Mouse (Mus musculus) heart, embryonic 11.5 days (tissue): ENCODE measurements at regions not wholly inside any gene's neighbourhood (a gene's known extent, or its start where the extent isn't known, plus 50 kb on each side); places are given as distances from the start of the nearest gene placed in this dataset.

ENCODE experiments used
- ATAC-seq: fragments of 200-750 bp; cut with Nextera tagmentation; replicated peaks from 2 replicates; pipeline ENCODE4 v1.8.0; 2017; ENCODE audit warnings: moderate library complexity; ENCODE audit not compliant: insufficient number of reproducible peaks, low FRiP score, low TSS enrichment
- H3K27ac ChIP-seq: fragments of 300-500 bp; sonication (generic); 2 replicates; pipeline ENCODE4 v1.5.1; 2014; ENCODE audit warnings: mild to moderate bottlenecking, low read depth, low read length
- H3K27me3 ChIP-seq: fragments of 300-500 bp; sonication (generic); 2 replicates; pipeline ENCODE4 v1.6.1; 2014; ENCODE audit warnings: mild to moderate bottlenecking, low read length, mixed read lengths; ENCODE audit not compliant: control insufficient read depth, insufficient read depth
- H3K36me3 ChIP-seq: fragments of 300-500 bp; sonication (generic); 2 replicates; pipeline ENCODE4 v1.6.1; 2014; ENCODE audit warnings: mild to moderate bottlenecking, low read length, moderate library complexity, mixed read lengths; ENCODE audit not compliant: control insufficient read depth, insufficient read depth
- H3K4me1 ChIP-seq: fragments of 300-500 bp; sonication (generic); 2 replicates; pipeline ENCODE4 v1.6.1; 2014; ENCODE audit warnings: low read length; ENCODE audit not compliant: control insufficient read depth, insufficient read depth
- H3K4me2 ChIP-seq: fragments of 300-500 bp; sonication (generic); 2 replicates; pipeline ENCODE4 v1.6.1; 2014; ENCODE audit warnings: mild to moderate bottlenecking, moderate library complexity
- H3K4me3 ChIP-seq: fragments of 300-500 bp; sonication (generic); 2 replicates; pipeline ENCODE4 v1.5.1; 2014; ENCODE audit warnings: low read depth, low read length
- H3K9ac ChIP-seq: fragments of 300-500 bp; sonication (generic); 2 replicates; pipeline ENCODE4 v1.6.1; 2014; ENCODE audit warnings: mild to moderate bottlenecking, low read depth, low read length, moderate library complexity
- H3K9me3 ChIP-seq: fragments of 300-500 bp; sonication (generic); replicated peaks from 2 replicates; pipeline ENCODE4 v1.6.1; 2016; ENCODE audit warnings: low read length; ENCODE audit not compliant: control insufficient read depth
- WGBS: fragments of 180-500 bp; shearing (Covaris S2); extraction: QIAGEN DNeasy Blood & Tissue Kit; methylation state at CpG from one replicate; pipeline ENCODE4 v1.1.7; 2014; ENCODE audit not compliant: insufficient replicate concordance; 5-methylcytosine and 5-hydroxymethylcytosine counted together

- Histone ChIP-seq H3K4me3 (no peak overlapping the region), H3K27ac (no peak overlapping the region), H3K36me3 (no peaks in the 10 kb centered on the region), H3K27me3 (0 out of 2 replicates have a peak, but pooled peaks cover under 1% of the 10 kb centered on the region), H3K9ac (no peak overlapping the region), H3K9me3 (no peaks in the 10 kb centered on the region), H3K4me2 (no peak overlapping the region), H3K4me1 (peaks cover 2% of the 10 kb centered on the region; the same call in 1 of the 2 replicates)
- ATAC-seq = no peak
- WGBS = 61% methylated on average over 3 of the region's 3 CpGs
Observed at GRCm38 (mm10) chr6:51757131-51757530, 233.4 kb downstream of the Snx10 start.

DNA sequence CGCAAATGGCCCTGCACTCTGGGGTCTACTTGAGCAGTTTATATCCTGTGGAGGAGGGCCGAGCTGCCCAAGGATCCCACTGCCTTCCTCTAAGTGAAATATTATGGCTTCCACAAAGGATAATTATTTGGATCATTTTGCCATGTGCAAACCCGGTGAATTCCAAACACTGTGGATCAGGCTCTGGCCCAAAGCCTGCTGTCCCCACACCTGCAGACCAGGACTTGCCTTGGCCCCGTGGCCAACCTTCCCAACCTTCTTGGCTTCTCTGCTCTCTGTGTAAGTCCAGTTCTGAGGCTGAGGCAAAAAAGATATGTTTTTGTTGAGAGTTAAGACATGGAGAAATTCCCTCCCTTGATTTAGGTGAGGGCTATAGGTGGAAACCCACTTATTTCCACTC, 234.0 kb downstream of the Snx10 start:
- no peak overlapping the region for H3K27ac ChIP-seq
- no peaks in the 10 kb centered on the region for H3K4me1 ChIP-seq
- 90% methylated on average over 4 of the region's 4 CpGs for WGBS
- H3K36me3 ChIP-seq = no peaks in the 10 kb centered on the region
- no peak overlapping the region for H3K9ac ChIP-seq
- no peak overlapping the region for H3K4me2 ChIP-seq
- no peak for ATAC-seq
- no peak overlapping the region for H3K4me3 ChIP-seq
- 0 out of 2 replicates have a peak, but pooled peaks cover 2% of the 10 kb centered on the region for H3K27me3 ChIP-seq
- H3K9me3 ChIP-seq = no peaks in the 10 kb centered on the region

GRCm38 (mm10) chr6:51758781-51759180, 235.1 kb downstream of the Snx10 start:
- WGBS = 79% methylated on average over 3 of the region's 3 CpGs
- no peaks in the 10 kb centered on the region for H3K36me3 ChIP-seq
- no peak overlapping the region for H3K9ac ChIP-seq
- no peak for ATAC-seq
- no peaks in the 10 kb centered on the region for H3K9me3 ChIP-seq
- no peak overlapping the region for H3K27ac ChIP-seq
- H3K4me1 ChIP-seq = no peaks in the 10 kb centered on the region
- H3K4me3 ChIP-seq = no peak overlapping the region
- H3K27me3 ChIP-seq = 0 out of 2 replicates have a peak, but pooled peaks cover 2% of the 10 kb centered on the region
- H3K4me2 ChIP-seq = no peak overlapping the region

DNA sequence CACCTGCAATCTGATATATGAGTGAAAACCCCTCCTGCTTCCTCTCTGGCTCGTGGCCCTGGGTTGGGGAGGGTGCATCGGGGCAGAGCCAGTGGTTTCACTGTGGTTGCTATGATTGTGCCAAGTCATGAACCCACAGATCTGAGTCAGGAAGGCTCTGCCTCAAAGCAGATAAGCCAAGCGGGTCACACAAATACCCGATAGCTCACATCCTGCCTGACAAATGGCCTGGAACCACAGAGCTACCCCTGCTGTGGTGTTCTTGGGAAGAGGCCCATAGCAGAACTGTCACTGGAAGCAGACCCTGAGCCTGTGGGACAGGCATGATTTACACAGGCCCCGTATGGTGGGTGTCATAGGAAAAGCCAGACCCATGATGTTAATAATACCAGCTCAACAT, 236.7 kb downstream of the Snx10 start:
- WGBS = 39% methylated on average over 5 of the region's 5 CpGs
- no peak overlapping the region for H3K27ac ChIP-seq
- H3K4me3 ChIP-seq = no peak overlapping the region
- no peak overlapping the region for H3K4me2 ChIP-seq
- H3K9ac ChIP-seq = no peak overlapping the region
- H3K4me1 ChIP-seq = no peaks in the 10 kb centered on the region
- H3K36me3 ChIP-seq = no peaks in the 10 kb centered on the region
- H3K9me3 ChIP-seq = no peaks in the 10 kb centered on the region
- ATAC-seq = no peak
- H3K27me3 ChIP-seq = peaks cover 5% of the 10 kb centered on the region; the same call in 1 of the 2 replicates

GRCm38 (mm10) chr6:51761506-51761905, 237.8 kb downstream of the Snx10 start:
- Histone ChIP-seq H3K4me1 (no peaks in the 10 kb centered on the region), H3K27ac (no peak overlapping the region), H3K4me2 (no peak overlapping the region), H3K36me3 (no peaks in the 10 kb centered on the region), H3K27me3 (peaks cover 5% of the 10 kb centered on the region), H3K9me3 (no peaks in the 10 kb centered on the region), H3K4me3 (no peak overlapping the region), H3K9ac (no peak overlapping the region)
- 68% methylated on average over 5 of the region's 5 CpGs for WGBS
- ATAC-seq = no peak

GRCm38 (mm10) chr6:51766482-51766881, 242.8 kb downstream of the Snx10 start:
- no peak overlapping the region for H3K9ac ChIP-seq
- no peaks in the 10 kb centered on the region for H3K36me3 ChIP-seq
- no peak overlapping the region for H3K27ac ChIP-seq
- H3K4me1 ChIP-seq = peaks cover 4% of the 10 kb centered on the region; the same call in 1 of the 2 replicates
- H3K4me3 ChIP-seq = no peak overlapping the region
- H3K9me3 ChIP-seq = no peaks in the 10 kb centered on the region
- no peak for ATAC-seq
- 40% methylated on average over 3 of the region's 3 CpGs for WGBS
- peaks cover 5% of the 10 kb centered on the region for H3K27me3 ChIP-seq
- H3K4me2 ChIP-seq = no peak overlapping the region

DNA sequence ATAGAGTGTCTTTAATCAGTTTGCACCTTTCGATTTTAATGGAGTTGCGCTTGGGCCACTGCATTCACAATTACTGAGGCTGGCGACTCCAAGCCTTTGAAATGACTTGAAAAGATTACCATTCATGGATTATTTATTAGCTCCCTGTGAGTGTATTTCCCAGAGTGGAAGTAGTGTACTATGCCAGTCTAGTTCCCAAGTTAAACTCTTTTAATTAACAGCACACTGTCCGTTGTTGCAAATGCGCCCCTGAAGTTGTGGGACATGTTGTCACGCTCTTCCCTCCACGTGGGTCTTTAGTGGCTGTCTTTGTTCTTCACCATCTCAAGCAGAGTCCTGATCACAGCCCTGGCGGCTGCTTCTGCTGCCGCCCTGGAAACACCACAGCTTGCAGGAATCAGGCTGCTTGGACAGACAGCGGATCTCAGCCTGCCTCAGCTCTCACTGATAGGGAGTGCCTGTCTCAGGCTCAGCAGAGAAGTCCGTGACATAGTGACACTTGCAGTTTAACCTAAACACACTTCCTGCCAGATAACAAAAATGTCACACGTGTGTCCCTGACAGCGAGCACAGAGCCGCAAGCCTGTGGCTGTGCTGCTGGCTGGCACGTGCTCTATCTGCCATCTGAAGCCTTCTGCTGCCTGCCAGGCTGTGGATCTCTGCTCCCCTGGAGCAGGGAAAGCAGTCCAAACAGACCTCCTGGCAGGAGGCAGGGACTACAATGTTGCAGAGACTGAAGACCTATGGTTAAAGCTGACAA, 244.1 kb downstream of the Snx10 start:
- H3K27ac ChIP-seq = peak overlapping the region; percentile 55
- WGBS = 11% methylated on average over 15 of the region's 15 CpGs
- H3K9ac ChIP-seq = peak overlapping the region; percentile 43; the same call in 1 of the 2 replicates
- peaks cover 4% of the 10 kb centered on the region; the same call in 1 of the 2 replicates for H3K4me1 ChIP-seq
- peak; percentile 35; the same call in 1 of the 2 replicates for ATAC-seq
- H3K9me3 ChIP-seq = no peaks in the 10 kb centered on the region
- peak overlapping the region; percentile 20 for H3K4me3 ChIP-seq
- no peaks in the 10 kb centered on the region for H3K36me3 ChIP-seq
- H3K4me2 ChIP-seq = peak overlapping the region; percentile 60
- H3K27me3 ChIP-seq = peaks cover 3% of the 10 kb centered on the region

DNA sequence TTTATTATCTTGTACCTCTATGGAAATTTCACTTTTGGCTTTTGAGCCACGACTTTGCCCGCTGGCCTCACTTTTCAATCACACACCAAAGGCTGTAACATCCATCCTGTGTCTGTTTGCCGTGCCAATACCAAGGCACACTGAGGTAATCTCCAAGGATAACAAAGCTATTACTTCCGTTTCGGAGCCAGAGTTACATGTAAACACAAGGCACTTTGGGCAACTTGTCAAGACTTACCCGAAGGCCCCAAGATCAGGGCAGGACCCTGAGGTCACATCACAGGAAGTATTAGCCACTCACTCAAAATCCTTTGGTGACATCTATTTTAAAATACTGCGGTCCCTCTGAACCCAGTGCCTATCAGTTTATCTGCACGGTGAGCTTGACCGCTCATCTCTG, 241.3 kb downstream of the Skap2 start:
- Histone ChIP-seq H3K27me3 (no peaks in the 10 kb centered on the region; the same call in 1 of the 2 replicates), H3K27ac (no peak overlapping the region), H3K9ac (no peak overlapping the region), H3K9me3 (no peaks in the 10 kb centered on the region), H3K36me3 (no peaks in the 10 kb centered on the region), H3K4me1 (peaks cover 4% of the 10 kb centered on the region; the same call in 1 of the 2 replicates), H3K4me3 (no peak overlapping the region), H3K4me2 (no peak overlapping the region)
- ATAC-seq = no peak
- 67% methylated on average over 9 of the region's 9 CpGs for WGBS

- WGBS = 67% methylated on average over 11 of the region's 11 CpGs
- no peak for ATAC-seq
- Histone ChIP-seq H3K27ac (no peak overlapping the region), H3K27me3 (no peaks in the 10 kb centered on the region), H3K9ac (no peak overlapping the region), H3K4me1 (peaks cover 4% of the 10 kb centered on the region; the same call in 1 of the 2 replicates), H3K4me3 (no peak overlapping the region), H3K9me3 (no peaks in the 10 kb centered on the region), H3K4me2 (no peak overlapping the region), H3K36me3 (no peaks in the 10 kb centered on the region)
Observed at GRCm38 (mm10) chr6:51771424-51771823, 240.9 kb downstream of the Skap2 start.
